Mouse (Mus musculus) myocyte (in vitro differentiated cells): Measurements from ENCODE around the gene Fndc3a.

Source experiments
- MYOD1 ChIP-seq, 3 experiments: IDR thresholded peaks; one replicate each; pipeline ENCODE4 v1.6.1; 2011; ENCODE audit warnings: control low read depth in 2 of 3, low read depth in 2 of 3, mild to moderate bottlenecking in 2 of 3, moderate library complexity in 1 of 3; ENCODE audit not compliant: insufficient read length in 2 of 3, control insufficient read depth in 1 of 3
- POLR2A ChIP-seq: IDR thresholded peaks from one replicate; pipeline ENCODE4 v1.6.1; 2011; ENCODE audit warnings: low read depth, mild to moderate bottlenecking, control low read depth, moderate library complexity; ENCODE audit not compliant: insufficient read length
- USF1 ChIP-seq: IDR thresholded peaks from one replicate; pipeline ENCODE4 v1.6.1; 2011; ENCODE audit warnings: low read depth, mild to moderate bottlenecking, control low read depth, moderate library complexity

GRCm38 (mm10) chr14:72750426-72751182 lies 40.8 kb upstream of the Fndc3a start:
- TF ChIP-seq POLR2A (no peak), USF1 (no peak), MYOD1 (IDR thresholded peaks at IDR 0.05; ENCODE audit: control insufficient read depth in 1 of 3, insufficient read length in 2 of 3, low read depth in 2 of 3) (no peak)
